Mouse (Mus musculus) retina, postnatal 7 days (tissue): ENCODE data around the gene 2210016L21Rik.
"Not testable (repeated sequence)": the region's sequence is repeated elsewhere in the genome, so short reads cannot be mapped to it uniquely, and the experiment has no call there.

Source experiments
- DNase-seq: peaks from one replicate; pipeline ENCODE4 v3.0.0-alpha.2; 2012; ENCODE audit warnings: low read depth, low spot score

The 2210016L21Rik gene

DNA sequence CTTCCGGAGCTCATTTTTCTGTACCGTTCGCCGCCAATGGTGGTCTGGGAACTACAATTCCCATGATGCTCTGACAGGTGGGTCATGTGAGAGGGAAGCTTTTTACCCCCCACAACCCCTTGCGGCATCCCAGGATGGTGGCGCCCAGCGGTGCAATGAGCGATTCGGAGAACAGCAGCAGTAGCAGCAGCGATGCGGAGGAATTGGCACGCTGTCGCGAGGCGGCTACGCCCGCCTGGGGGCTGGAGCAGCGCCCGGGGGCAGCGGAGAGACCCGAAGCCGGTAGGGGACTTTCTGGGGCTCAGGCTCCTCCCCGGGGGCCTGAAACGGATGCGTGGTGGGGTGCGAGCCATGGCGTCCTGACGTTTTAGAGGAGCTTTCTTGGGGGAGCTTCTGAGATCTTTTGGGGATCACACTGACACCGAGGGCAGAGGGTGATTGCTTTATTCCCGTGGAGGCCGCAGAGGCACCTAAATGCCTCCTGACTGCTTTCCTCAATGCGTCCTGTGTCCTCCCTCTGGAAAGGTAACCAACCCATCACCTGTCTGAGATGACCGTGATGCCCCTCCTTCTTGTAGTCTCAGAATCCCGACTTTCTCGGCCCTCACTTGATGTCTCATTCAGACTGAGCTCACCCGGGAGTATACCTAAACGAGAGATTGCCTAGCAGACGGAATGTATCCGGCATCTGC is at the start of gene 2210016L21Rik:
2210016L21Rik (plus strand) TSS at position 85 of the 692 bp plus-strand sequence.
- DNase-seq = peak; percentile 77

DNA sequence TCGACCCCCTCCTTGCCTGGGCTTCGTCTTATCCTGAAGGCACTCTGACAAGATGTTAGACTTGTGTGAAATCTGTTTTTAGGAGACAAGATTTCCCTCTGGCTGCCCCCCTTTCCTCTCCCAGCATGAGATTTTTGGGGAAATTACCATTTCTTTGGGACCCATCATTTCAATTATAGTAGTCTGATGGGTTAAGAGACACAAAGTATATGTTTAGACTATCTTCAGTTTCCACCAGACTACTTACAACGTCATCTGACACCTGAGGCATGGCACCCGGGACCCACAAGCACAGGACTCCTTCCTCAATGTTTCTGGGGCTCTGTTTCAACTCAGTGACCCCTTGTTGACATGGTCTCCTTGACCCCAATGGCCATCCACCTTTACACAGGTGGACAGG is 46.4 kb upstream of the 2210016L21Rik start:
- DNase-seq = no peak

DNA sequence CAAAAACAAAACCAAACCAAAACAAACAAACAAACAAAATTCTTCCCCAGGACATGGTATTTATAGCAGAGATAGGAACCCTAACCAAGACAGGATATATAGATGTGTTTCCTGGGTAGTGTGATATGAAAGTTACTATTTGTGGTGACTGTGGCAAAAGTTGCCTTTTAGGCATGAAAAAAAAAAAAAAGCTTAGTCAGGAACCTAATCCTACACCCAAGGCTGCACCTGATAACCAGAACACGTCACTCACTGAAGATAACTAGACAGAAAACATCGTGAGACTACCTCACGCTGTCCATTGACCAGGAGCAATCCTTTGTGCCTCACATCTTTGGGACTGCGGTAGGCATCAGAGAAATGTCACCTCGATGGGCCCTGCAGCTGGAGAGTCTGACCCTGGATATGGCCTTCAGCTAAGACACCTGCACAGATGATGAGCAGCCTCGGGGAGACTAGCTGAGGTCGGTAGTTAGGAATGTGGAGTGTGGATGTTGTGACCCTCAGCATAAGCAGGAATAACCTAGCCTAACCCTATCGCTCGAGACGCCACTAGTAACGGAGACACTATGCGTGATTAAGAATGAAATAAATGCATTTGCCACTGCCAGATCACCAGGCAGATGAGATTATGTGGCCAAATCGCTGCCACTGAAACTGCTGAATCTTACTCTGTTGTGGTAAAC is 45.1 kb upstream of the 2210016L21Rik start, which contains the start of gene Oasl2:
Oasl2 (plus strand) TSS at position 249 of the 686 bp plus-strand sequence.
- DNase-seq = no peak

DNA sequence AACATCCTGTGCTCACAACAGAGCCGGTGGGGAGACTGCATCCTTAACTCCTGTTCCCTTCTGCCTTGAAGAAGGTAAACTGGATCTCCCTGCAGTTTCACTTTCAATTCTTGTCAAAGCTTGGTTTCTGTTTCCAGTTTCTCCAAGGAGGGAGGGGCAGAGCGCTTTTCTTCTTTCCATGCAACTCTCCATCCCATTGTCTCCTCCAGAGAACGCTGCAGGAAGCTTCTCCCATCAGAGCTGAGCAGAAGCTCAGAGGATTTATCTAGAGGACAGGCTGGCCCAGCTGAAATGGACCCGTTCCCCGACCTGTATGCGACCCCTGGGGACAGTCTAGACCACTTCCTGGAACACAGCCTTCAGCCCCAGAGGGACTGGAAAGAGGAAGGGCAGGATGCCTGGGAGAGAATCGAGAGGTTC is 44.6 kb upstream of the 2210016L21Rik start:
- DNase-seq = no peak

DNA sequence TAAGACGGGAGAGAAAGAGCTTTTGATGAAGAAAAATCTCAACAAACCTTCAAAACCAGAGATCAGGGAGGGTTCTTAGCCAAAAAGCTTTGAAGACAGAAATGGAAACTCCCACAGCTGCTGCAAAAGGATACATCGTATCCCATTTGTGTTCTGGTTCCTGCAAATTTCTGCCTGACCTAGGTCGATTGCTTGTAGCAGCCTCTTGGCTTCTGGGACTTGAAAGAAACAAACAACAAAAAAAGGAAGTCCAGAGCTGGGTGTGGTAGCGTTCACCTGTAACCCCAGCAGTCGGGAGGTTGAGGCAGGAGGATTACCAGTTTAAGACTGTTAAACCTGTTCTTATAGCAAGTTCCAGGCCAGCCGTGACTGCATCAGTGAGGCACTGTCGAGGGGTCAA is 43.1 kb upstream of the 2210016L21Rik start:
- DNase-seq = no peak

DNA sequence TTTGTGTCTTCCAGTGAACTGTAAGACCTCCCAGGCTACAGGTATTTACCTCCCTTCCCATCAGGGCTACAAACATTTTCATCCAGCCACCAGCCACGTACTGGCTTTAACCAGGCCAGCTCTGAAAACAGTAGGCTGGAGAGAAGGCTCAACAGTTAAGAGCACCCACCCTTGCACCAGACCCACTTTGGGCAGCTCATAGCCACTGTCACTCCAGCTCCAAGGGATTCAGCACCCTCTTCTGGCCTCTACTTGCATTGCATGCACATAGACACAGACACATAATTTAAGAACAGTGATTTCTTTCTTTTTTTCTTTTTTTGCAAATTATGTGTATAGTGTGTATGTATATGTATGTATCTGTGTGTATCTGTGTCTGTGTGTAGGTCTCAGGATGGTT is 39.5 kb upstream of the 2210016L21Rik start:
- peak; percentile 39 for DNase-seq

DNA sequence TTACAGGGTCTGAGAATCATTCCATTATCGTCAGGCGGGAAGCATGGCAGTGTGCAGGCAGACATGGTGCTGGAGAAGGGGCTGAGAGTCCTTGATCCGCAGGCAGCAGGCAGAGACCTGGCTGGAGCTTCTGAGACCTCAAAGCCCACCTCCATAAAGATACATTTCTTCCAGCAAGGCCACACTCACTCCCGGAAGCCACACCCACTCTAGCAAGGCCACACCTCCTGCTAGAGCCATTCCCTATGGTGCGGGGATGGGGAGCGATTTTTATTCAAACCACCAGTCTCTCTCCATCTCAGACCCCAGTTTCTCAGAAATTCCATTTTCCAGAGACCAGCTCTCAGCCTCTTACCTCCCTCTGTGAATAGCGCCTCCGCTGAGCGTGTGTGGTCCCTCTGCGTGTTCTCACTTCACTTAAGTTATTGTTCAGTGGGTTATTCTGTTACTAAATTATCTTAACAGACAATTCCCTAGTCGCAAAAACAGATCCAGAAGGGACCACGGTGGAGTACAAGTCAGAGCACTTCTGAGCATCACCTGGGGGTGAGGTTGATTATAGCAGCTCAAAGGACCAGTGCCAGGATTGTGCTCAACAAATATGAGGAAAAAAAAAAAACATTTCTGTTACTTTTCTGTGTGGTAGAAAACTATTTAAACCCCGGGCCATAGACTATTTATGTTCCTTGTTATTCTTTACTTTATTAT is 33.2 kb upstream of the 2210016L21Rik start:
- no peak for DNase-seq

DNA sequence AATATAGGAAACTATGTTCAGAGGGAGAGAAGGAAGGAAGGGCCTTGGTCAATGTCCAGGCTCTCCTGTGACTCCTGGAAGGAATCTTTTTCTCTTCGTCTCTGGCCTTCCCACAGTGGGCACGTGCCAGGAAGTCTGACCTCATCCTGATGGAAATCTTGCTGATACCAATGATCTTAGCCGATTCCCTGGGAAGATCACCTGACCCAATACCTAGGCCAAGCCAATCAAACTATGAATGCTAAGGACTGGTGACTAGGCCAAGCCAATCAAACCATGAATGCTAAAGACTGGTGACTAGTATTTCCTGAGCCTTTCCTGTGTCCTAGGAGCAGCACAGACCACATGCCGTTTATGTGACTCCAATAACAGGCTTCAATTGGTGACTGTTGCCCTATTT is 28.3 kb upstream of the 2210016L21Rik start:
- DNase-seq = no peak

DNA sequence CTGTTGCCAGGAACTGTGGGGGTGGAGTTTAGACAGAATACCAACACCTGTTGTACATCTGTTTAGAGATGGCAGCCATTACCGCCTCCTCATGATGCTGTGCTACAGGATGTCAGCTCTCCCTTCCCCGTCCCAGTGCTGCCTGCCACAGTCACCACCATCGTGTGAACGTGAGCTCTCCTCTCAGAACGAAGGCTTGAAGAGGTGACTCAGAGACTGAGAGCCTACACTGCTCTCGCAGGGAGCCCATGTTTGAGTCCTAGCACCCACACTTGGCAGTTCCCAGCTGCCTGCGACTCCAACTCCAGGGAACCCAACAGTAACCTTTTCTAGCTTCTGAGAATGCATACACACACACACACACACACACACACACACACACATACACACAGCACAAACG is 27.1 kb upstream of the 2210016L21Rik start:
- DNase-seq = no peak

DNA sequence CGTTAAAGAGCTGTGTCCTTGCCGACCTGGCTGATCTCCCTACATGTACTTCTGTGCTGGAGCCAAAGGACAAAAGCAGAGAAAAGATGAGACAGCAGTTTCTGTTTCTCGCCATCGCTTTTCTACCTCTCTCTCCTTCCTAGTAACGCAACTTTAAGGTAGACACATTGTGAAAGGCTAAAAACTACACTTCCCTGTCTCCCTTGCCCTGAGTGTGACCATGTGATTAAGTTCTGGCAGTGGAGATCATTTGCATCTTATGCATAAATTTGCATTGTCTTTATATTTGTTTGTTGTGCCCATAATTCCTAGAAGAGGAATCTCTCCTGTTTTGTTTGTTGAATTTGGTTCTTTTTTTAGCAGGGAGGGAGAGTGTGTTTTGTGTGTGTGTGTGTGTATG is 26.1 kb upstream of the 2210016L21Rik start:
- no peak for DNase-seq

DNA sequence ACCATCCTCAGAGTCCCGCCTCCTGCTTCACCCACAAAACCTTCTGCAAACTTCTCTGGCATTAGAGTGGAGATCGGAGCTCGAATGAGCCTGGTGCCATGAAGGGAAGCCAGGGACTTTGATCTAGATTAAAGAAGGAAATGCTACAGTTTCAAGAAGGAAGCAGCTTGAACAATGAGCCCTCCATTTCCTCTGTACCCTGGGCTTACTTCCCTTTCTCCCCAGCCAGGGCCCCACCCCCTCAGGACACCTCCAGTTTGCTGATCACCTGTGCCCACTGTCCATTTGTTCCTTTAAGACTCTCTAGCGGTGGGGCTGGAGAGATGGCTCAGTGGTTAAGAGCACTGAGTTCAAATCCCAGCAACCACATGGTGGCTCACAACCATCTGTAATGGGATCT is 25.2 kb upstream of the 2210016L21Rik start:
- DNase-seq = no peak

DNA sequence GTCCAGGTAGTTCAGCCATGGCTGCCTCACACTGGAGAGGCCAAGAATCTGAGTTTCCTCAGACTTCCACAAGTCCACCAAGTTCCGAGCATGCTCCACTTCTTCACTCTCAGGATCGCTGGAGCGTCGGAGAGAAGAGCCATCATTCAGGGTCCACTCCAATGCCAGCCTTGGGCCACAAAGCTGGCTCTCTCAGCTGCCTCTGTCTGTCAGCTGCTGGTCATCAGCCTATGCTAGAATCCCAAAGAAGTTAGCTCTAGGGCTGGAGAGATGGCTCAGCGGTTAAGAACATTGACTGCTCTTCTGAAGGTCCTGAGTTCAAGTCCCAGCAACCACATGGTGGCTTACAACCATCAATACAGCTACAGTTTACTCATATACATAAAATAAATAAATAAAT is 24.6 kb upstream of the 2210016L21Rik start:
- DNase-seq = not testable (repeated sequence)

DNA sequence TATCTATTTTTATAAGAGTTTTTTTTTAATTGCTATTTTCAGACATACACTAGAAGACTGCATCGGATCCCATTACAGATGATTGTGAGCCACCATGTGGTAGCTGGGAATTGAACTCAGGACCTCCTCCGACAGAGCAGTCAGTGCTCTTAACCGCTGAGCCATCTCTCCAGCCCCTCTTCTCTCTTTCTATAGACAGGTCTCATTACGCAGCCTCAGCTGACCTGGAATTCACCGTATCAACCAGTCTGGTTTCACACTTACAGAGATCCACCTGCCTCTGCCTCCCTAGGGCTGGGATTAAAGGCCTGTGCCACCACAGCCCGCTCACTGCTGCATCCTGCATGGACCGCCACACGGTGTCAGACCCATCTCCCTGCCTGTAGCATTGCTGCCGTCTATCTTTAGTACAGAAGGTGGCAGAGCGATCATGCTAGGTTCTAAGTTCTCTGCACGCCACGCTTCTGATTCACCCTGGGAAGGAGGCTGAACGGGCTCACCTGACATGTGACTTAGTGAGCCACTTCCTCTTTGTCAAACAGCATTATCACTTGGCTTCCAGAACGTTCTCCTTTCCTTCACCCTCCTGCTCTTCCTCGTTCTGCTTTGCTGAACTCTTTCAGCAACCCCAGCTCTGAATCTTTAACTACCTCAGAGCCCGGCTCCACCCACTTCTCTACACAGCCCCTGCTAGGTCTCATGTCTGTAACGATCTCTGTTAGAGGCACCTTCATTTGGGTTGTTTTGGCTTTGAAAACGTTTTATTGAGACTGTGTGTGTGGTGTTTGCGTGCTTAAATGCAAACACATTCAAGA is 20.2 kb upstream of the 2210016L21Rik start:
- no peak for DNase-seq

DNA sequence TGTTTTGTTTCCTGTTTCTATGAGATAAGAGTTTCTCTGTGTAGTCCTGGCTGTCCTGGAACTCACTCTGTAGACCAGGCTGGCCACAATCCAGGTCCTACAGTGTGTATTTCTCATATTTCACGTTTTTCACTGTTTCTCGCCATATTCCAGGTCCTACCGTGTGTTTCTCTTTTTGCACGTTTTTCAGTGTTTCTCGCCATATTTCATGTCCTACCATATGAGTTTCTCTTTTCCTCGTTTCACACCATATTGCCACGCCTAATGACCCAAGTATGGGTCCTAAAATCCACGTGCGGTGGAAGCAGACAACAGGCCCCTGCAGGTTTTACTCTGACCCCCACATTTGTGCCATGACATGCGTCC is 19.6 kb upstream of the 2210016L21Rik start:
- DNase-seq = no peak

DNA sequence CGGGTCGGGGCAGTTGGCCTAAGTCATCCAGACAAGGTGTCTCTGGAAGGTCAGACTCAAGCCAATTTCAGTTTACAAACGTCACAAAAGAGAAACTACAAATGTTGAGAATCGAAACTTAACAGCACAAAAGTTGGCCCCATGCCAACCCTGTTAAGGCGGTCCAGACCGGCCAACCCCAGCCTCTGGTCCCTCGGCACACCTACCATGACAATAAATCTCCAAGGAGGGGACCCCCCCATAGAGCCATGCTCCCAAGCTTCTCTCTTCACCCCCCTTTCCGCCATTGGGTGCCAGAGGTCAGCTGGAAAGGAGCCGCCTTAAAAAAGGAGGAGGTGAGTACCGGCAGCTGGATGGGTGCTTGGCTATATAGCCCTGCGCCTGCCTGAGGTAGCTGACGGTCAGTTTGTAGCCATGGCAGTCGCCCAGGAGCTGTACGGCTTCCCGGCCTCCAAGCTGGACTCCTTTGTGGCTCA is 18.9 kb upstream of the 2210016L21Rik start, which contains the start of gene Oasl1:
Oasl1 (plus strand) TSS at position 243 of the 476 bp plus-strand sequence.
- DNase-seq = no peak

DNA sequence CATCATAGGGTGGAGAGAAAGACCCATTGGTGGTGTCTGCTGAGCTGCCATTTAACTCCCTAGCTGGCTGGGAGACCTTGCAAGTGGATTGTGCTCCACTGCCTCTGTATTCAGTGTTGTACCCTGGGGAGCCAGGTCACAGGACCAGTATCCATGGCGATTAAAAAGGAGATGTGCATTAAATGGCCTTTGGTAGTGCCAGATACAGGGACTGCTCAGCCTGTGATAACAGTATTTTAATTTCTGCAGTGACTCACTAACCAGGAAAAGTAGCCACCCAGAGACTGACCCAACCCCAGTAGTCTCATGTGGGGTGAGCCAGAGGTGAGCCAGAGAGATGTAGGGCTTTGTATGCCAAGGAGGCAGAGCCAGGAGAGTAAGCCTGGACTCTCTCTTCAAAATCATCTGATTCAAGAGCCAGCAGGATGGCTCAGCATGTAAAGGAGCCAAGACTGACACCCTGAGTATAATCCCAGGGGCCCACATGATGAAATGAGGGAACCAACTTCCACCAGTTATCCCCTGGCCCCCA is 15.7 kb upstream of the 2210016L21Rik start:
- no peak for DNase-seq

DNA sequence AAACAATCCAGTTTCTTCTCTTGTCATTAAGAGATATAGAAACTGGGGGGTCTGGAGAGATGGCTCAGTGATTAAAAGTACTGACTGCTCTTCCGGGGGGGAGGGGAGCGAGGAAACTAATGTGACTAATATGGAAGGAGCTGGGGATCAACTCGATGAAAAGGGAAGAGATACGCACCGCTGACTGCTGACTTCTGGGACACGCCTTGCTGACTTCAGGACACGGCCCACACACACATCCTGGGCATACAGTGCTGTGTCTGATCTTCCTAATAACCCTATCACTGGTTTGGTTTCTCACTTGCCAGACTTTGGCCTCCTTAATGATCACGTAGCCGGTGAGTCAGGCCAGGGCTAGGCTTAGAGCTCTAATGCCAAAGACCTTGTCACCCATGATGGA is 15.2 kb upstream of the 2210016L21Rik start:
- no peak for DNase-seq

DNA sequence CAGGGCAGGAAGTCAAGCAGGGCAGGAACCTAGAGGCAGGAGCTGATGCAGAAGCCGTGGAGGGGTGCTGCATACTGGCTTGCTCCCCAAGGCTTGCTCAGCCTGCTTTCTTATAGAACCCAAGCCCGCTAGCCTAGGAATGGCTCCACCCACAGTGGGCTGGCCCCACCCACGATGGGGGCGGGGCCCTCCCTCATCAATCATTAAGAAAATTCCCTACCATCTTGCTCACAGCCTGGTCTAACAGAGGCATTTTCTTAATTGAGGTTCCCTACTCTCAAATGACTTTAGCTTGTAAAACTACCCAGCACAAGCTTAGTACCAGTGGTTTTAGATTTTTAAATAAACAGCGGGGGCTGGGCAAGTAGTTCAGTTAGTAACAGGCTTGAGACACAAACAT is 10.3 kb upstream of the 2210016L21Rik start:
- DNase-seq = no peak

DNA sequence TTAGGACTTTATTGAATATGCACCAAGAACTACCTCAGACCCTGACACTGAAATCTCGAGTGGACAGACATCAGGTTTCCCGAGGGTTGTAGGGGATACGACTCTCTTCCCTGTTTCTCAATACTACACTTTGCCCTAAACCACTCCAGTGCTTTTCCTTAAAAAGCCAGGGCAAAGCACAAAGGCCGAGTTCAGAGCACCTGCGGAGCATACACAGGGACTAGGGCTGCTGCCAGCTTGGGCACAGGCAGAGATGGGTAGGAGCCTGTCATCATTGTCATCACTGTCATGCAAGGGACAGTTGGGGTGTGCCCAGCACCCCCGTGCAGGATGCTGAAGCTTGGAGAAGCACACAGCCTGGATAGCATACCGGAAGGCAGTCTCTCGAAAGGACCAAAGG is 8.8 kb upstream of the 2210016L21Rik start:
- DNase-seq = no peak

DNA sequence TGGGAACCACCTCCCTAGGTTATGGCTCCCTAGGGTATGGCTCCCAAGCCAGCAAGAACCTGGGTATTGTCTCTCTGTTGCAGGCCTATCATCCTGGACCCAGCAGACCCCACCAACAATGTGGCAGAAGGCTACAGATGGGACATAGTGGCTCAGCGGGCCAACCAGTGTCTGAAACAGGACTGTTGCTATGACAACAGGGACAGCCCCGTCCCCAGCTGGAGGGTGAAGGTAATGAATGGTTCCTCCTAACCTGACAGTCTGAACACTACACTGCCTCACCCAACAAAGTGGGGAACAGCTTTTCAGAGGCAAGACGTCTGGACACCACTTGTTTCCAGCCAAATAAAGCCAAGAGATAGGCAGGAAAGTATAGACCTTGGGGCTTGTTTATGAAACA is 6.1 kb upstream of the 2210016L21Rik start:
- no peak for DNase-seq

DNA sequence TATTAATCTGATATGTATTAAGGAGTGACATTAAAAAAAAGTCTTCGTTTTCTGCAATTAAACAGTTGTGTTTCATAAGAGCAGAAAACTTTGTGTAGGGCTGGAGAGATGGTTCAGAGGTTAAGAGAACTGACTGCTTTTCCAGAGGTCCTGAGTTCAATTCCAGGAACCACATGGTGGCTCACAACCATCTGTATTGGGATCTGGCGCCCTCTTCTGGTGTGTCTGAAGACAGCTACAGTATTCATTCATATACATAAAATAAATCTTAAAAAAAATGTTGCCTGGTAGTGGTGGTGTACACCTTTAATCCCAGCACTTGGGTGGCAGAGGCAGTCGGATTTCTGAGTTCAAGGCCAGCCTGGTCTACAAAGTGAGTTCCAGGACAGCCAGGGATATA is 820 bp upstream of the 2210016L21Rik start:
- not testable (repeated sequence) for DNase-seq
